Mouse (Mus musculus): ENCODE results near the gene Rnls.
A peak's percentile ranks its signal among the peaks of the same experiment; 100 is the strongest.

Gene Rnls

DNA sequence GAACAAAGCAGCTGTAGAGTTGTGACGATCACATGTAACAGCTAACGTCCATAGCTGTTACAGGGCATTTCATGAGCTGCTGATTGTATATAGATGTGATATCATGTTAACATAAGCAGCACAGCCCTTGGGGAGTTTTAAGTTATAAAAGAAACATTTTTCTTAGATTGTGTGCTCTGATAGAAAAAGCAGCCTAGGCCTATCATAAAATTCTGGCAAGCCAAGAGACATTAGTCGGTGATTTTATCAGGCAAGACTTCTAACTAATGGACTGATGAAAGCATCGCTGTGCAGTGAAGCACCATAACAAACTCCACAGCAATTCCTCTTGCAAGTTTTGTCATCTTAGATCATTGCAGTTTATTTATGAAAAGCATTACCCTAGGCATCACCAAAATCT, 190.9 kb downstream of the Rnls start:
- DNase-seq (ENCODE audit: inconsistent age in 2 of 2, low spot score in 1 of 2), result no peak

DNA sequence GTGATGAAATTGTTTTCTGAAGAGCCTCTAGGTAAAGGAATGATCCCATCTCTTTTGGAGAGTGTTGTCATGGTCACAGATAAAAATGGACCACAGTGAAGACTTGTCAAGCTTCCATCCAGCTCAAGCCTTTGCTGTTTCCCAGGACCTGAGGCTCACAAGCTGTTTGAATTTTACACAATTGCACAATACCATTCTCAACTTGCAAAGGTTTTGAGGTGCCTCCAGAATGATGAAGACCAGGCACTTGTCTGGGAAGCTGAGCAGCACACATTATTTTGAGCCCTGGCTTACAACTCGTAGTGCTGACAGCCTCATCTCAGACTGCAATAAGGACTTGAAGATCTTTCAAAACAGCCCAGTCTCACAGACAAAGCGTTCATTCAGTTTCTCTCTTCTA, 200.0 kb downstream of the Rnls start:
- DNase-seq (ENCODE audit: inconsistent age in 2 of 2, low spot score in 1 of 2), result no peak

DNA sequence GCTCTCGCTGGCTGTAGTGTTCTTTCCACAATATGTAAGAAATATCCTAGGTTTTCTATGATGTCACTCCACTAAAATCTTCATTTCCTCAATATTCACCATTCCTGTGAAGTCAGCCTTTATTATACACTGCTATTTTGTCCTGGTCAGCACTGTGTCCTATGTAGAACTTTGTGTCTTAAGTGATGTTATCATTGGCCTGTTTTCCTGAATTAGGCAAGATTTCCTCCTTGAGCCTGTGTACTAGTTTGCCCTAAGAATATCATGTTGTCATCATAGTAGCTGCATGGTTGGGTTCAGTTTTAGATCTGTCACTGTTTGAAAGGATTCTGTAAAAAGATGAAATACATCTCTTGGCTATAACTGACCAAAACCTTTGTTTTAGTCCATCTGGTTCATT, 203.3 kb downstream of the Rnls start:
- no peak for DNase-seq (ENCODE audit: inconsistent age in 2 of 2, low spot score in 1 of 2)

DNA sequence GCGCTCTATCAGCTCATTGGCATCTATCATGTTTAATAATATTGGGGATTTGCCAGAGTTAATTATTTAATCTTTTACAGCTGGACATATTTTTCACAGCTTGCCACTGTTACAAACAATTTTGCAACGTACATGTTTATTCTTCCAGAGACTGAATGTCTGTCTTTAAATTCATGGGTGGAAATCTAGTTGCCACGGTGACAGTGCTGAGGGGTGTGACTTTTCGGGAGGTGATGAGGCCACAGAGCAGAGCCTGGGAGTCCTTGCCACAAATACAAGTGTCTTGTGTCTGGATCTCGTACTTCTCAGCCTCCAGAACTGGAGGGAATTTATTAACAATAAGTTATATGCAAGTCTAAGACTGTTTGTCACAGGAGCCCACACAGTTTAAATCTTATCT, 212.5 kb downstream of the Rnls start:
- no peak for DNase-seq (ENCODE audit: inconsistent age in 2 of 2, low spot score in 1 of 2)

DNA sequence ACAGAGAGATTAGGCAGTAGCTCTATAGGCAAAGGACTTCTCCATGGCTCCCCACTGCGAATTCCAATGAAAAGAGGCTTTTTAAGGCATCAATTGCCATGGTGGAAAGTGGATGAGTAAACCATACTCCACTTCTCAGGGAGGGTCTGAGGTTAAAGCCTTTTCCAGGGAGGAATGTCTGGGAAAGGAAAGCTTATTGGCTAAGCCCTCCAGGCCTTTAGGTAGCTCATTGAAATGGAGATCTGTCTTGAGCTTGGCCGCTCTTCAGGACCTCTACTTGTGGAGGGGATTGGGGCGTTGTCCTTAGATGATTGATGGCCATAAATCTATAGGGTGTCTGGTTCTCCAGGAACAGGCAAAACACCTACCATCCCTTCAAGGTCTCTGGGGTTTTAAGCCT, 213.2 kb downstream of the Rnls start:
- no peak for DNase-seq (ENCODE audit: inconsistent age in 2 of 2, low spot score in 1 of 2)

DNA sequence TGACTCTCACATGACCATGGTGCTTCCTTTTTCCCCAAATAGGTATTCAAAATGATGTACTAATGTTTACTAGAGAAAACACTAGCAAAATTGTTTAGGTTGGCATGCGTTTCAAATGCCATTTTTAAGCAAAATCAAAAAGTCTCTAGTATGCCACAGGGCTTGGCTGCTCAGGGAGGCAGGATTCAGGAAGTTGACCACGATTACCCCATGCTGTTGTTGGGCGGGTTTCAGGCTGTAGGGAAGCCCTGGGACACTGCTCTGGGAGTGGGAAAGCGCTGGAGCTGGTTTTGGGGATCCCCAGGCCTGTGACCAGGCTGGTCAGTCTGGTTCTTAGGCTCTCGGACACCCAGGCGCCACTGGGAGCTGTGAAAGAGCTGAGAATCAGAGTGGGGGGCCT, 213.7 kb downstream of the Rnls start:
- no peak for DNase-seq (ENCODE audit: inconsistent age in 2 of 2, low spot score in 1 of 2)

DNA sequence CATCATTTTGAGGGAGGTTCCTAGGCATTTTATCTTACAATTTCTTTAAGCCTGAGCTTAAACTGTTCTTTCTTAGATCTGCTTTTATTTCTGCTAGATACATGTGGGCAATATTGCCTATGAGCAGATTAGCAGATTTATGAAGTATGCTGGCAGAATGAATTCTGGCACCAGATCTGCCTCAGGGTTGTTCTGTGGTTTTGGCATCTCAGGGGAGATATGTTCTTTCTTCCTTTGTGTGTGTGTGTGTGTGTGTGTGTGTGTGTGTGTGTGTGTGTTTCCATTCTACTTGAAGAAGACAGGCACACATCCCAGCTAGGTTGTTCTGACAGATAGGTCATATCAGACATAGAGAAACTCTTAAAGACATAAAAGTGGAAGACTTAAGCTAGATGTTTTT, 218.1 kb downstream of the Rnls start:
- DNase-seq (ENCODE audit: inconsistent age in 2 of 2, low spot score in 1 of 2), result no peak

DNA sequence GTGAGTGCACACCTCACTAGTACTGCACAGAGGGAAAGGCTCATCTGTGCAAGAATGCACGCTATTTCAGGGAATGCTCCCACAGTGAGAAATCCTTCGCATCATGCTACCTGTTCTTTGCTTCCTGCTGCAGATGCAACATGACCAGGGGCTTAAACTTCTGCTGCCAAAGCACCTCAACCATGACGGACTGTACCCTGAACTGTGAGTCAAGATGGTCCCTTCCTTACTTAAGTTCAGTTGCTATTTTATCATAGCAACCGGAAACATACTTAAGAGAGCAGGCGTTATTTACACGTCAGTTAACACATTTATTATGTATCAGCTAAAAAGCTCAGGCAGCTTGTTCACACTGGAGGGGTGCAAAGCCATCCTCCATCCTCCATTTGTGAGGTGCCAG, 222.2 kb downstream of the Rnls start:
- DNase-seq (ENCODE audit: inconsistent age in 2 of 2, low spot score in 1 of 2), result no peak

DNA sequence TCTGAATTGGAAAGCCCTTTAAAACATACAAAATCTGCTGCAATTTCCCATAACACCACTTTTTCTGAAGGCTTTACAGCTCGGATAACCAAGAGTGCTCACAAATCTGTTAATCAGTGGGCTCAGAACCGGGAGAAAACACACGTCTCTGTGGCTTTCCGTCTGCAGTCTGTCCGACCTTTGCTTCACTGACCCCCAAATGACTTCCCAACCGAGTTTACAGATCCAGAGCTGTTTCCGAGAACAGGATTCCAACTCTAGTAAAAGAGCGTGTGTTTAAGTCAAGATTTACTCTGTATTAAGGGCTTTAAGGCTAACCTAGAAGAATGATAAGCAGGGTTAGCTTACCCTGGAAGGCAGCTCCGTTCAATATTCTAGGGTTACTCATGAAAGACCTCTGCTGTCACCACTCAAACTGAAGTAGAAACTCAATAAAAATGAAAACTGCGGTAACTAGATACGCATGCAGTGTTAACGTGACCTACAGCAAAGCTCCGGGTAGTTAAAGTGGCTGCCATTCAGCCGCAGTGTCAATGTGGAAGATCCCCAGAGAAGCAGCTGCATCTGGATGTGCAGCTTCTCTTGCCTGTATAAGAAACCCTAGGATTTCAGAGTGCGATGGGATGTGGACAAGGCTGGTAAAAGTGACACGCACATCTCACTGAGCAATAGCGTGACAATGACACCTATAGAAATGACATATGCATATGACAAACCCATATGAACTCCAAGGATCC, 224.4 kb downstream of the Rnls start:
- DNase-seq (ENCODE audit: inconsistent age in 2 of 2, low spot score in 1 of 2), result no peak

DNA sequence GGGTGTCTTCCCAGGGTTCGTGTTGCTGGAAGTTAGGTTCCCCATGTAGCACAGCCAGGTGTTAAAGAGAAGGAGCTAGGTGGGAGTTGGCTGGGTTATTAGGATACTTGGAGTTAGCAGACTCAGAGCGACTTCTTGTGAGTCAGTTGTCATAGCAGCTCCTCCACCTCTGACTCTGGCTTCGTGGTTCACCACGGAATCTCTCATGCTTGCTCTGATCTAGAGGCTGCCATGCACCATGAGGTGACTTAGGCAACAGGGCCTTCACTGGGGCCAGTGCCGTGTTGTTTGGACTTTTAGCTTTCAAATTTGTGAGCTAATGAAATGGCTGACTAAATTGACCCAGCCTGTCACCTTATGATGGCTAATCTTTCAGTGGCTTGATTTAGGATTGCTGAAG, 227.3 kb downstream of the Rnls start:
- no peak for DNase-seq (ENCODE audit: inconsistent age in 2 of 2, low spot score in 1 of 2)

DNA sequence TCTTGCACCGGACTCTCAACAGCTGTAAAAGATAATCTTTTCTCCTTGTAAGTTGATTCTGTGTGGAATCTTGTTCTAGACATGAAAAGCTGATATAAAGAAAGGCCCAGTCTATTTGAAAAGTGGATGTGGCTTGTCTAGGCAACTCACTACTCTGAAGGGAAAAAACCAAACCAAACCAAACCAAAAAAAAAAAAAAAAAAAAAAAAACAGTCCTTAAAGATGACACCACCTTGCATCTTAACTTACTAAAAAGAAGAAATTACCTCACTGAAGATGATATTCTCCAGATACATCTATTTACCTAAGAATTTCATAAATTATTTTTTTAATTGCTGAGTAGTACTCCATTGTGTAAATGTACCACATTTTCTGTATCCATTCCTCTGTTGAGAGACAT, 230.2 kb downstream of the Rnls start:
- no peak for DNase-seq (ENCODE audit: inconsistent age in 2 of 2, low spot score in 1 of 2)

DNA sequence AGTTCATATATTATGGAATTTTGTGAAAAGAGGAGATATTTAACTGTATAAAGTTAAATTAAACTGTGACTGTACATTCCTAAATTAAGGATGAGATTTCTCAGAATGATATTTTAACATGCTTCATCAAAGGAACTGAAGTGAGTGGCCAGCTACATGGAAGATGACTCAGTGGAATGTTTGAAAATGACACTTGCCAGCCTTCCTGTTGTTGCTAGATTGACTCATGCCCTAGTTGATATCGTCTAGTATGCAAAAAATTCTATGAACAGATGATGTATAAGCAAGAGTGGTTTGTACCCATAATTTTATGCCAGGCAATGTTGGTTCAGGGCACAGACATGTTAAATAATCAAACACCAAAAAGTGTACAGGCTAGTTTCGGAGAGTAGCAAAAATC, 232.2 kb downstream of the Rnls start:
- DNase-seq (ENCODE audit: inconsistent age in 2 of 2, low spot score in 1 of 2), result no peak

DNA sequence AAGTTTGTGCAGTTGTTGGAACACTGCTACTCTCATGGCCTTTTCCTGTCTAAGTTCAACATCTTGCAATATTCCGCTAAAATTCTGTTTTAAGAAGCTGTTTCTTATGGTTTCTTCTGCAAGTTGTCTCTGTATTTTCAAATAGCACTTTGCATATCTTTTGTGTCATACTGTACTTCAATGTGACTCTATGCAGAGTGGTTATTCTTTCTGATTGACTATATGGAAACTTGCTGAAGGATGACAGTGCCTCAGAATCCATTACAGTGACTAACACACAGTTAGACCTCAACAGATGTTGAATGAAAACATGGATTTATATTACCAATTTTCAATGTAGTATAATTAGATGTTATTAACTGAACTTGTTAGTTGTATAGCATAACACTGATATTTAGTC, 232.9 kb downstream of the Rnls start:
- DNase-seq (ENCODE audit: inconsistent age in 2 of 2, low spot score in 1 of 2), result no peak

DNA sequence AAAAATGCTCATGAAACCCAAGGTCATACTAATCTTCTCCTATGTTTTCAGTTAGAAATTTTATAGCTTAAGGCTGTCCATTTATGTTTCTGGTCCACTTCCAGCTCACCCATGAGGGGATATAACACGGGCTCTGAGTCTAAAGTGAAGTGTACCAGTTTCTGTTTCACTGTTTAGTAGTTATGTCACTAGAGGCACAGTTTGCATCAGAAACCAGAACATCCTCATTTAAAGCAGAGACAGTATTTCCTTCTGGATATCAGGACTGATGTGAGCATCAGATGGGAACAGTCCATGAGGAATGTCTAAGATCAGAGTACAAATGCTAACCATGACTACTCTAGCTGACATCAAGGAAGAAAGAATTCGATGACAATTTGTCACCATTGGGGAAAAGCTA, 233.9 kb downstream of the Rnls start:
- DNase-seq (ENCODE audit: inconsistent age in 2 of 2, low spot score in 1 of 2), result no peak

DNA sequence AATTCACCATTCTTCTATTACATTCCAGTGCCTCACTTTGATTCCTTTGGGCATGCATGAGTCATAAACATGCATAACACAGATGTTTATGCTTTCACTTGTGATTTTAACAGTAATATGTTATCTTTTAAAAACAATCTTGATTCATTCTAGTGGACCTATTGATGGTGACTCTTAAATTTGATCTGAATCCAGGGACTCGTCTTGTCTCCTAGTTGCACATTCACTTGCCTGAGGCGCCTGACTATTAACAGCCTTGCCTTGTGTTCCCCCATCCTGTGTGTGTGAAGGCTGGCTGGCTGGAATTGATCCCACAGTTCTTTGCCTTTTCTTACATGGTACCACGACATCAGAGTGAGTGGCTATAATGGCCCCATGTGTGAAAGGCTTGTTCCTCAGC, 243.7 kb downstream of the Rnls start:
- DNase-seq (ENCODE audit: inconsistent age in 2 of 2, low spot score in 1 of 2), result no peak

DNA sequence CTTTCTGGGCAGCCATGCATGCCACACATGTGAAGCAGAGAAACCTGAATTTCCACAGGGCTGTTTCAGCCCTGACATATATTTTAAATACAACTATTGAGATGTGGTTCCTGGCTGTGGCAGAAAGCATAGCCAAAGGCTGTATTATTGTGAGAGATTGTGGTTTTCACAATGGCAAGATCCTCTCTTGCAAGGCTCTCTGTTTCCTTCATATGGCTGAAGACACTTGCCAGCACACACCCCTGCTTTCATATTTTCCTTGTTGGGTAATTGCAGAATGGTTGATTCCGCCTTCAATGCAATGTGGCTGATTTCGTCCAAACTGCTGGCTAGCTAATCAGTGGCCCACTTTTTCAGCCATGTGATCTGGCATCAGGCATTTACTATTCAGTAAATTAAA, 248.9 kb downstream of the Rnls start:
- no peak for DNase-seq (ENCODE audit: inconsistent age in 2 of 2, low spot score in 1 of 2)

DNA sequence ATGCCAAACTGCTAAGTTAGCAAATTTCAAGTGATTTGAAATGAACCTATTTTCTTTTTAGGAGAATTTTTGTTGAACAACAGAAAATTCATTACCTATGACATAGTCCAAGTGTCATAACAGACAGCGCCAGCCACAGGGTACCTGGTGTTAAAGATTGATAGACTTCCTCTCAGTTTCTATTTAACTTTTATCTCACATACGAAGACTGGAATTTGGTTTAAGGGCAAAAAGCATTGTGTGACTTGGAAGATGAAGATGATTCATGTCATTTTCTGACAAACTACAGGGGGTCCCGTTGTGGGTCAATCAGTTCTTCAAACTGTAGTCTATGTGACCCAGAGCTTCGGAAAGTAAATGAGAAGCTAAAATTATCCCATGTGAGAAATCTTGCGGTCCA, 254.8 kb downstream of the Rnls start:
- no peak for DNase-seq (ENCODE audit: inconsistent age in 2 of 2, low spot score in 1 of 2)

DNA sequence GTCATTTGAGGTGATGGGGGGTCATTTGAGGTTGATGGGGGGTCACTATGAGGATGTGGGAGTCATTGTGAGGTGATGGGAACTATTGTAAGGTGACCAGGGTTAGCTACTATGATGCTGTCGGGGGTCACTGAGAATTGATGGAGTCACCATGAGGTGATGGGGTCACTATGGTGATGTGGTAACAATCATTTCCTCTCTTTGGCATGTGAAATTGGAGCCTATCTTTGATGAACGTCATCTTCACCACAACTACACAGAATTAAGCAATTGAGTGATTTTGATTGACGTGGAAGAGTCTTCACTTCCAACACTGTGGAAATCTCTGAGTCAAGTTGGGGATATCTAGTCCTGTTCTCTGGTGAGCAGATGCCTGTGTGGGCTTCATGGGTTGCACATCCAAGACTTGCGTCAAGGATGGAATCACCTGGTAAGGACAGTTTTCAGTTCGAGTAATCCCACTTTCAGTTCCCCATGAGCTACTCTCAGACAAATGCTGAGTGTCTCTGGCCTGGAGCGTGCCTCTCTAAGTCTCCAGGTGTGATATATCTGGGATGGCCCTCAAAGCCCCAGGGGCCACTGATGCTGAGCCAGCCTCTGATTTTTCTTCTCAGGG, 269.4 kb downstream of the Rnls start:
- DNase-seq (ENCODE audit: inconsistent age in 2 of 2, low spot score in 1 of 2), result no peak

DNA sequence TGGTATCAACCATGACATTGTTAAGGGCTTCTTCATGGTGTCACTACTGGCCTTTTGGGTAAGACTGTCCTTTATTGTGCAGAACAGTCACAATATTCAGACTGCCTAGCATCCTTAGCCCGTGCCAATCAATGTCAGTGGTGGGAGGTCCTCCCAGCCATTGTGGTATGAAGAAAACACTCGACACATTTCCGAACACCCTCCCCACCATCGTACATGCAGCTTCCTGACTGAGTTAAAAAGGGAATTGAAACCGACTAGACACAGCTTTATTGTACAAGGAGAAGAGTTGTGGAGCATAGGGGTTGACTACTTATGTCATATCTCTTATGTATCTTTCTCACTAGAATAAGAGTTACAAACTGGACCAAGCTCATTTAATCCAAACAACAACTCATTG, 272.1 kb downstream of the Rnls start:
- no peak for DNase-seq (ENCODE audit: inconsistent age in 2 of 2, low spot score in 1 of 2)

DNA sequence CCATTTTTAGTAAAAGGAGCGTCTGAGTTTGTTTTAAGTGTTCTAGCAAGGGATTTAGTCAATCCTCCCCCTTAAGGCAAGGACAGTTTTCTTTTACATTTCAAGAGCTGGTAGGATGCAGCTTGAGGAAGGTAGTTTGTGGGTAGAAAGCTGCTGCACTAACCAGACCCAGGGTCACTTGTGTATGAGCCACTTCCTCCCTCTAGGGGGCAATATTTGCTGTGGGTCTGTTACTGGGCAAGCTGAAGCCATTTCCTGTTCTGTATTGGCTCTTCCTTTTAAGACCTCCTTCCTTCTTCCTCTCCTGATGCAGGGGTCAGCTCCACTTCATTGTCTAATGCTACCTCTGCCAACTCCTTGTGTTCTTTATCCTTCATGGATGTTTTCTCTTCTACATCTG, 273.2 kb downstream of the Rnls start:
- DNase-seq (ENCODE audit: inconsistent age in 2 of 2, low spot score in 1 of 2), result peak in 1 of 2 experiments; percentile 60

DNA sequence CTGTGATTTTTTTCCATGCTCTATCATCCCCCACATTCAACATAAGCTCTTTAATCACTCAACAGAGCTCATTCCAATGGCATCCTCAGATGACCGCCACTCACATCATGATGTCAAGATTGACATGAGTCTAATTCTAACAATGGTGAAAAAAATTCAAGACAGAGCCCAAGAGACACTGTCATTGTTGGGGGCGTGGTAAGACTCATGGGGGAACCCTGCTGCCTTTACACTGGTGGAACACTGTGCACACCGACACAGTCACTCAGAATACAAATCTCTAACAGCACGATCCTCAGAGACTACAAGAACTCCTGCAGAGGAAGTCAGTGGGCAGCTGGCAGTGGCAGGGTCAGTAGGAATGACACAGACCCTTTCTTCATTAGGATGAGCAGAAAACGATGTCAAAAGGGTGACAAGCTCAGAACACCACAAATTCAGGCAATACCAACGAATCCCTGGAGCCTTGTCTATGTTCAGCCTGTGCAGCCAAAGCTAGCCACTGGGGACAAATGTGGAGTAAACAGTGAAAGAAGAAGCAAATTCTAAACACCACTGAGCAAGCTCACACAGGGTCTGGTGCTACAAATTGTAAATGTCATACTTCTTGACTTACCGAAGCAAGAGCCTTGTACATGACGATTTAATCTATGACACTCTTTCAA, 277.3 kb downstream of the Rnls start:
- DNase-seq (ENCODE audit: inconsistent age in 2 of 2, low spot score in 1 of 2), result no peak

DNA sequence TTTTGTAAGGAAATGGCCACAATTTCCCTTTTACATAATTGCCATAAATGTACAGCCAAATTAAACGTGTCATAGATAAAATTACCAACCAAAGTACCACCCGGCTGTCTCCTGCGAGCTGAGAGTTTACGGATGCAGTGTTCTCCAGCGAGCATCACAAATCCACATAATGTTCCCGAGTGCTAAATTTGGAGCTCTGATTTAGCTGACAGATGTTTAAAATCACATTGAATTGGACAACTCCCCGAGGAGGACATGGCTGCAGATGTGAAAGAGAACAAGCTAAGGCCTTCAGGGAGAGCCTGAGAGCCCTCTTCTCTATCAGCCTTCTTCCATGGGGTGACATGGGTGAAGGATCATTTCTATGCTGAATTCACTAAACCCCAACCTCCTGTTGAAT, 278.3 kb downstream of the Rnls start:
- DNase-seq (ENCODE audit: inconsistent age in 2 of 2, low spot score in 1 of 2), result no peak

DNA sequence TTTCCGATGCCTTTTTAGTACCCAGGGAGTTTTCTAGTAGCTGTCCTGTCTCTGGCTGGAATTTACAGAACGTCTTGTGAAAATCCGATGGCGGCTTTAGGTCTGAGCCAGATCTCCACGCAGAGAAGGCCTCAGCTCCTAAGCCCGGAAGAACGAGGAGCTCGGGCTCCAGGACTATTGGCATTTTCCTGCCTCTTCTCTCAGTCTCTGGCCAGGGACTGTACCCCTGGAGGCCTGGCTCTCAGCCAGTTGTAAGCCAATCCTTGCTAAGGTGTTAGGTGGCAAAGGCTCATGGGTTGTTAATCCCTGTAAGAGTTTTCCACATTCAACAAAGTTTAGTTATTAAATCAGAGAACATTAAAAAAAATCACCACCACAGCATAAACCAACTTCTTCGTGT, 281.7 kb downstream of the Rnls start:
- no peak for DNase-seq (ENCODE audit: inconsistent age in 2 of 2, low spot score in 1 of 2)
